Mouse (Mus musculus) cerebellum, adult 11-12 months (tissue): ENCODE results near the gene Ccl8.
A peak's percentile ranks its signal among the peaks of the same experiment; 100 is the strongest.

ENCODE experiments used
- DNase-seq: peaks from one replicate; pipeline ENCODE4 v3.0.0; 2022

Gene Ccl8

DNA sequence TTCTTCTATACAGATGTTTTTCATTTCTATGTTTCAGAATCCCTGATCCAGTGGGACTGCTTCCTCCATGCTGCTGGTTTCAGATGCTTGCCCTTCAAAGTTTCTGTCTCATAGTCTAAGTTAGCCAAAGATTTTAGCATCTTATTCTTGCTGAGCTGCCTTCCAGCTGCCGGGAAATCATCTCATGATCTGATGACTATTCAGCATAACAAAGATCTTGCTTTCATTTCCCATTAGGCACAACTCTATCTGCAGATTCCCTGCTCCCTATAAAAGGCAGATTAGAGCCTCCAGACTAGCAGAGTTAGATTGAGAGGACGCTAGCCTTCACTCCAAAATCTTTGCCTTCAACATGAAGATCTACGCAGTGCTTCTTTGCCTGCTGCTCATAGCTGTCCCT lies at the start of gene Ccl8:
Ccl8 (plus strand) TSS at position 301 of the 400 bp plus-strand sequence.
- DNase-seq = no peak

- no peak for DNase-seq
Observed at GRCm38 (mm10) chr11:82066953-82067571, 47.9 kb upstream of the Ccl8 start.

DNA sequence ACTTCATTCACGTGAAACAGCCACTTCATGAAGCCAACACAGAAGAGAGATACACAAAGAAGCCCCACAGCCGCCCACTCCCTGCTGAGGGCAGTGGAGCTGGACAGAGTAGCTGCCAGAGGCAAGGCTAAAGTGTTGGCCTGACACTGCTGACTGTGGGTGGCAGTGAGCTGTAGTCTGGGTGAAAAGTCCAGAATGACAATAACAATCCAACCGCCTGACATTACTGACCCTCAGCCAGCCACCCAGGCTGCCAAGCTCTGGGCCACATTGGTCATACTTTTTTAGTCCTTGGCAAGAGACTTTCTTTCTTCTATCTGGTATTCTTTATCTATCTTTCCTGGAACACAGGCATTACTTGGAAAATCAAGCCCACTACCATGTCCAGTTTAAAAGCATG lies 43.9 kb upstream of the Ccl8 start:
- peak; percentile 1 for DNase-seq

GRCm38 (mm10) chr11:82072374-82072773 lies 42.6 kb upstream of the Ccl8 start:
- DNase-seq = no peak

- DNase-seq = no peak
Observed at GRCm38 (mm10) chr11:82072984-82073383, 42.0 kb upstream of the Ccl8 start.

- no peak for DNase-seq
Observed at GRCm38 (mm10) chr11:82073686-82074085, 41.3 kb upstream of the Ccl8 start.

DNA sequence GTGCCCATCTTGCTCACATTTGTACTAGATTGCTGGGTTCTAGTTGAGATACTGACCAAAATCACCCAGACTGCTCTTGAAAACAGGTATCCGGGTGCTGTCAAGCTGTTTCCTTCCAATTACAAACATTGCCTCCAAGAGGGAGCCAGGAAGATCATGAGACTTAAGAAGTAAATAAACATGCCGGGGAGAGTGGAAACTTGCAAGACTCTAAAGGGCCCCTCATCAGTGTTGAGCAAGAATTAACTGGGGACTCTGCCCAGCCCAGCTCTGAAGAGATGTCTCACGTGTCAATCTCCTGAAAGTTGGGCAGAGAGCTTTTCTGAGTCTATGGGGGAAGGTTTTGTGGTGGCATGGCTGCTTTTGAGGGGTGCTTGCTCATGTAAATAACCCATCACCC lies 38.0 kb upstream of the Ccl8 start:
- no peak for DNase-seq

DNA sequence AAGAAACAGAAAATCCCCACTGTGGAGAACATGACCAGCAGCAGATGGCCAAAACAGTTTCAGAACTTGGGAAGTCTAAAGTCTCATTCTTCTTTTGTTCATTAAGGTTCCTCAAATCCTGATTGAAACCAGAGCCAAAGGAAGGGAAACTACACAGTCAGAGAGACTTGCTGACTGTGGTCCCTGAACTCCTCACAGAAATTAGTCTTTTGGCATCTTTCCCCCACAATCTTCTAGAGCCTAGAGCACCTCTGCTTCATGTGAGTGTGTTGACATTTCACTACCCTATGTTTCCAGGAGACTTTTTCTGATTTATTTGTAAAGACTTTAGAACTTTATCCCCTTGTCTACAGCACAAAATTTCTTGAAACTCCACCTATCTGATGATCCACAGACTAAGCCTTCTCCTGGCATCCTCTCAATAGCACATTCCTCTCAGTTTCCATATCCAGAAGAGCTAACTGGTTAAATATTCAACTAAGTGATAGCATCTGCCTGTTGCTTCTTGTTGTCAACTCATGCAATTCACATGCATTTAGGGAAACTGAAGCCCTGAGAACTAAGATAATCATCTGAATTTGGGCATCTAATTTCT lies 36.8 kb upstream of the Ccl8 start:
- no peak for DNase-seq

- no peak for DNase-seq
Observed at GRCm38 (mm10) chr11:82080865-82081264, 34.1 kb upstream of the Ccl8 start.

DNA sequence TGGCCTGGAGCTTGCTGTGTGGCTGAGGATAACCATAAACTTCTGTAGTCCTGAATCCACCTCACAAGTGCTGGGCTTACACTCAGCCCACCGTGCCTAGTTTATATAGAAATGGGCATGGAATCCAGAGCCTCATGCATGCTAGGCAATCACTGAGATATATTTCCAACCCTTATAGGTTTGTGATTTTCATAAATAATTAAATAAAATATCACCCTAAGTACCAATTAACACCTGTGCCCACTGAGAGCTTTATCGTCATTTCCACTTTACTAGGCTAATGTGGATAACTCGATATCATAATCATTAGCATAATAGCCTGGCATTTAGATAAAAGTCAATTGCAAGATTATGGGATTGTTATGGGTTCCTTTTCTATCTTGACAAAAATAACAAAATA lies 30.6 kb upstream of the Ccl8 start:
- no peak for DNase-seq

DNA sequence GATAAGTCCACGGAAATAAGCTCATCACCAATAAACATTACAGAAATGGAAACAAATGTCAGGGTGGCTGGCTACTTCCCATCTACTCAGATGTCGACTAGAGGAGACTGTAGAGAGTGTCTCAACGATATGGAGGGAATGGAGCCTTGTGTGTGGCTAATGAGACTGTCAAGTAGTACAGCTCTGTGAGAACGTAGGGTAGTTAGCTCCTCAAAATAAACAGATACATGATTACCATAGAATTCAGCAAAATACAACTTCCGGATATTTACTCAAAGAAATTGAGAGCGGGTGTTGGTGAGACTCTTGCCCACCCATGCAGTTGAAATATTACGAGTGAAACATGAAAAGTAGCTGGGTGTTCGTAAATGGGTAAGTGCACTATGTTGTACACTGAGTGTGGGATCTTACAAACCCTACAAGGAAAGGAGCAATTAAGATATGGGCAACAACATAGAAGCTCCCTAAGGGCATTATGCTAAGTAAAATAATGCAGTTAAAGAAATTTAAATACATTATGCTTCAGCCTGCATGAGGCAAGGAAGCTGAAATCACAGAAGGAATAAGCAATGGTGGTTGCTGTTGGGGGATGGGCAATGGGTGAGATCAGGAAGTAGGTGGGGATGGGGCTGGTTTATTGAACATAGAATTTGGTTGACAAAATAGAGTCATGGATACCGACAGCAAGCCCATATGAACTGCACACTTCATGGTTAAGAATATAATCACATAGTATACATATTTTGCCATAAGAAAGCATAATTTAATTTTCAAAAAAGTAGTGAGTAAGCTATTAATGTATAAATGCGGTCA lies 15.3 kb upstream of the Ccl8 start:
- DNase-seq = no peak

DNA sequence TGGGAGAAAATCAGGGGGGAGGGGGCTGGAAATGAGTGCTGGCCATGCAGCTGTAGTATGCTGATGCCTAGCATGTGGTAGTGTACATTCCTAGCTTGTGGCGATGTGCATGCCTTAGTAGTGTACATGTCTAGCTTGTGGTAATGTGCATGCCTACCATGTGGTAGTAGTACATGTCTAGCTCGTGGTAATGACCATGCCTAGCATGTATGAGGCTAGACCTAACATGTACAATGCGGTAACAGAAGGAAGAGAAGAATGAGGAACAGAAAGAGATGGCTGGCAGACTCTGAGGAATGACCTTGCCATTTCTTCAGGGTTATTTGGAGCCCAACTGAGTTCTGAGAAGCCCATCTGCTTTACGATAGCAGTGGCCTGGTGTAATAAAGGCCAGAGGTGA lies 13.9 kb upstream of the Ccl8 start:
- DNase-seq = no peak

GRCm38 (mm10) chr11:82101529-82101928 lies 13.5 kb upstream of the Ccl8 start, which contains the start of gene Ccl12:
Gene Ccl12, plus strand, starts transcription at chr11:82101845.
- no peak for DNase-seq

DNA sequence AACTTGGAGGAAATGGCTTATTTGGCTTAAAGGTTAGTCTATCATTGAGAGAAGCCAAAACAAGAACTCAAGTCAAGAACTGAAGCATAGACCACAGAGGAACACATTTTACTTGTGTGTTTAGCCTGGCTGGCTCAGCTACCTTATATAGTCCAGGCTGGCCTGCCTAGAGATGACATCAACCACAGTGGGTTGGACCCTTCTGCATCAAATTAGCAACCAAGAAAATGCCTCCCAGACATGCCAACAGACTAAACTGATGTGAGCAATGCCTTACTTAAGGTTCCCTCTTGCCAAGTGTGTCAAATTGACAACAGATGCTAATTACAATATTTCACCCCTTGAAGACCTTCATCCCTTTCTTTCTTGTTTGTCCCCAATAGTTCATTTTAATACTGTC lies 5.4 kb upstream of the Ccl8 start:
- DNase-seq = no peak

DNA sequence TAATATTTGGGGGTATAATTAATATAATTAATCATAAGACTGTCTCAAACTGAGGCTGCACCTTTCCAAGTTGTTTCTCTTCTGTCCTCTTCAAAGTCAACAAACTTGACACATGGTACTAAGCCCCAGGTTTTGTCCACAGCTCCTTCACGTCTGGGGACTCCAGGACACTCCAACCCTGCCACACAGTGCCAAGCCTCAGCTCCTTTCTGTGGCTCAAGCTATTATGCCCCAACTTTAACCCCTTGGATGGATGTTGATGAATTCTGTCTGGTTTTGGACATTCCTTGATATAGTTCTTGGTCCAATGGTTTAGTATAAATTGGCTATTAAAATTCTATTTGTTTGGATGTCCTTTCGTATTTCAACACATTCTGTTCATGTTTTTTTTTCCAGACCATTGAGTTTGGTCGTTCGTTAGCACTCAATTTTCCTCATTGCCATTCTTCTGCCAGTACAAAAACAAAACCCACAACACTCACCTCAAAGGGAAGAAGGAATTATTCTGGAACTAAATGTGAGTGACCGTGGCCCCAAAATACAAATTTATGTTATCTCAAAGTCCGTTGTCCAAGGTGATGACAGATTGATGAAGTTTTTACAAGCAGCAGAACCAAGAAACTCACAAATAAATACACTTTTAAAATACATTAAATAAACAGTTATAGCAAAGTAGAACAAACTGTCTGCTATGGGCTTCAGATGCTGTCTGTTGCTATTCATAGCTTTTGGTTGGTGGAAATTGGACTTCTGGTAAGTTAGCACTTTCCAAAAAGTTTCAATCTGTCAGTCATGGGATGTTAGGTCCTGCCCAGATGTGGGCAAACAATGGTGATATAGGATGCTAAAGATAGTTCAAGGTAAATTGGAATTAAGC lies 4.4 kb upstream of the Ccl8 start:
- DNase-seq = no peak

DNA sequence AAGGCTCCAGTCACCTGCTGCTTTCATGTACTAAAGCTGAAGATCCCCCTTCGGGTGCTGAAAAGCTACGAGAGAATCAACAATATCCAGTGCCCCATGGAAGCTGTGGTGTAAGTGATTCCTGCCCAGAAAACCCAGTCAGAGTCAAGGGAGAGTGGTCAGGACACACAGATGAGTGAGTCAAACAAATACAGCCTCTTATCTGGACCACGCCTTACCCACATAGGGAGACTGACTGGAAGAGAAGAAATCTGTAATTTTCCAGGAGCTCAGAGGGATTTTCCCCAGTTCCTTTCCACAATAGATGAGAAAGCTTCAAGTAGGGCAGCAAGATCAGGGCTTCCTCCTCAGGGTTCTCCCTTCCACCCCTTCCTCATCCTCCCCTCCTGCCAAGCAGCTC lies 1.1 kb downstream of the Ccl8 start:
- no peak for DNase-seq

DNA sequence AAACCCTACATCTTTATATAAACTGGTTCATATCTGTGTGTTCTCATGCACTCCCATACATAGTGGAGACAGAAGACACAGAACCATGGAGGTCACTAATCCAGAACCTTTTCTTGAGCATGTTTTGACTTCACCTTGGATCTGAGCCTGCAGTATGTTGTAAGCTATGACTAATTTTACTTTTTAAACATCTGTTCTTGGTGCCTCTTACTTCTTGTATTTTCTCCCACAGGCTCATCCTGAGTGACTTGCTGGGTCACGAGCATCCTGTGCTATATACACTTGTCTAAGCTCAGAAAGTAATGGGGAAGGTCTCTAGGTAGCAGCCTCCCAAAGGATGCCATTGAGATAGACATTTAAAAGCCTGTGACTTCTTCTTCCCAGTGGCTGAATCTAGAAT lies 18.0 kb downstream of the Ccl8 start:
- DNase-seq = no peak

- no peak for DNase-seq
Observed at GRCm38 (mm10) chr11:82136196-82136595, 21.2 kb downstream of the Ccl8 start.

DNA sequence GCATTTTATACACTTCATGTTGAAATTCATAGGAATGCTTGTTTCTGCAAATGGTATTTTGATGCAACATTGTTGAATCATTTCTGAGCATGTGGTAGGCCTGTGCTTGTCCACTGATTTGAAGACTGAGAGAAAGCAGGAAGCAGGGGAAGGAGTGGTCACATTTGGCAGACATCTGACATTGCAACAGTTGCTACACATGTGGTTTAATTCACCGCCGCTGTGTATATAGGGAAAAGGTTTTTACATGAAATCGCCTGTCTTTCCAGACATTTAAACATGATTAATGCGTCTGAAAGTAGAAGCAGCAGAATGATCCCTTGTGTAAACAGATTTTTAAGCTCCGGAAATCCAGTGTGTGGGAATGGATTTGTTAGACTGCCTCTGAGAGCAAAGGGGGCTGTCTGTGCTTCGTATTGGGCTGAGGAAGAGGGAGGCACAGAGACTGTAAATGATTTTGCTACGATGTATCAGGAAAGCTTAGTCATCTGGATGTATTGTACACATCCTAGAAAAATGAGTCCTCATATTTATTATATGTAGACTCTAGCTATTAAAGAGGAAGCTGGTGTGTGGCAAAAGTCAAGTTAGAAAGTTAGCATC lies 24.6 kb downstream of the Ccl8 start:
- no peak for DNase-seq

GRCm38 (mm10) chr11:82159126-82159525 lies 44.1 kb downstream of the Ccl8 start:
- no peak for DNase-seq

GRCm38 (mm10) chr11:82163285-82163684 lies 48.3 kb downstream of the Ccl8 start:
- no peak for DNase-seq
